Mouse (Mus musculus) erythroblast, embryonic 14.5 days (primary cell): ENCODE results near the gene Duoxa1. TPM values are rescaled to one million over a fixed set of nuclear protein-coding genes. Genes with fewer than 3 reads are reported as not detected.
"Not testable (repeated sequence)": the region's sequence is repeated elsewhere in the genome, so short reads cannot be mapped to it uniquely, and the experiment has no call there.

ENCODE experiments used
- H3K27me3 ChIP-seq: 2 replicates; pipeline ENCODE4 v1.6.1; 2012; ENCODE audit warnings: inconsistent platforms; ENCODE audit not compliant: control insufficient read depth
- H3K36me3 ChIP-seq: 2 replicates; pipeline ENCODE4 v1.6.1; 2012; ENCODE audit warnings: mild to moderate bottlenecking, inconsistent platforms; ENCODE audit not compliant: control insufficient read depth
- H3K4me1 ChIP-seq: 2 replicates; pipeline ENCODE4 v1.6.1; 2012; ENCODE audit warnings: inconsistent platforms; ENCODE audit not compliant: control insufficient read depth
- H3K4me3 ChIP-seq: replicated peaks from 2 replicates; pipeline ENCODE3; 2012; ENCODE audit warnings: moderate library complexity, mild to moderate bottlenecking, inconsistent platforms
- H3K9me3 ChIP-seq: 2 replicates; pipeline ENCODE4 v1.6.1; 2012; ENCODE audit warnings: low read length, inconsistent platforms, mixed read lengths; ENCODE audit not compliant: control insufficient read depth
- GATA1 ChIP-seq: IDR thresholded peaks from 2 replicates; pipeline ENCODE4 v1.6.1; 2012; ENCODE audit warnings: low read length, inconsistent platforms, mixed read lengths
- TAL1 ChIP-seq: IDR thresholded peaks from 3 replicates; pipeline ENCODE4 v1.6.1; 2012; ENCODE audit warnings: low read length, inconsistent platforms, mixed read lengths
- polyA plus RNA-seq: library from polyadenylated mRNA; stranded (reverse); fragments of >175 nt; gene quantifications from 2 replicates; pipeline ENCODE4 v1.2.3, GENCODE M21; 2012

The Duoxa1 gene
- polyA plus RNA-seq, 1 experiment, result not detected

DNA sequence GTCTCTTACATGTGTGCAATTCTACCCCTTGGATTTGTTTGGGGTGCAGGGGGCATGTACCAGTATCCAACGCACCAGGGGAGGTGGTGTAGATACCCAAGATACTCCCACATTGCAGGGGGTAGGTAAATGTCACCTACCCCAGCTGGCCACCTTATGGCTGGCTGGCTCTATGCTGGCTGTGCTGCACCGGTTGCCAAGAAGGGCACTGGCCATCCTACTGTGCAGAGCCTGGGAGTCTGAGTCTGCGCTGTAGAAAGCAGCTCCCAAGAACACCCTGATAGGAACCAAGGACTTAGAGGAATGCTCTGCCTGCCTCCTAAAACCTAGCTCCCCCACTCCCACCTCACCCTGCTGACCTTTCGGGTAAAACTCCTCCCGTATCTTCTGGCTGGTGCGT, 39.5 kb upstream of the Duoxa1 start:
- Histone ChIP-seq H3K4me3 (no peak overlapping the region), H3K9me3 (no peaks in the 10 kb centered on the region), H3K4me1 (peaks cover 30% of the 10 kb centered on the region), H3K36me3 (peaks cover 62% of the 10 kb centered on the region), H3K27me3 (no peaks in the 10 kb centered on the region)
- TF ChIP-seq GATA1 (no peak), TAL1 (no peak)

DNA sequence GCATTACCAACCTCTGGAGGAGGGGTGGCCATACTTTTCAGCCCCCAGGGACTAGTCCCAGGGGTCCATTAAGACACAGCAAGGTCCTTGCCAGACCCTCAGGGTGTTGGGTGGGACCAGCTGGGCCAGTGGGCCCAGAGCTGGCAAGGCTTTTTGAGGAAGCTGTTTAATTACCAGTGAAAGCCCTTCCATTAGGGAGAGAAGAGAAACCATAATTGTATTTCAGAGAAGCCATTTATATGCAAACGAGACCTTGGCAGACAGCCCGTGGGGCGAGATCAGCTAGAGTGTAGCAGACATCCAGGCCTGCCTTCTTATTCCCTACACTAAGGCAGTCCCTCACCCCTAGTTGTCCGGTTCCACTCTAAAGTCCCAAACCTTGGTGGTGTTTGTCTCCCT, 38.4 kb upstream of the Duoxa1 start:
- H3K36me3 ChIP-seq, result peaks cover 52% of the 10 kb centered on the region
- H3K4me1 ChIP-seq, result peaks cover 34% of the 10 kb centered on the region
- H3K4me3 ChIP-seq, result no peak overlapping the region
- H3K27me3 ChIP-seq, result peaks cover 4% of the 10 kb centered on the region; the same call in 1 of the 2 replicates
- TF ChIP-seq GATA1, result no peak
- TF ChIP-seq TAL1, result no peak
- H3K9me3 ChIP-seq, result no peaks in the 10 kb centered on the region

DNA sequence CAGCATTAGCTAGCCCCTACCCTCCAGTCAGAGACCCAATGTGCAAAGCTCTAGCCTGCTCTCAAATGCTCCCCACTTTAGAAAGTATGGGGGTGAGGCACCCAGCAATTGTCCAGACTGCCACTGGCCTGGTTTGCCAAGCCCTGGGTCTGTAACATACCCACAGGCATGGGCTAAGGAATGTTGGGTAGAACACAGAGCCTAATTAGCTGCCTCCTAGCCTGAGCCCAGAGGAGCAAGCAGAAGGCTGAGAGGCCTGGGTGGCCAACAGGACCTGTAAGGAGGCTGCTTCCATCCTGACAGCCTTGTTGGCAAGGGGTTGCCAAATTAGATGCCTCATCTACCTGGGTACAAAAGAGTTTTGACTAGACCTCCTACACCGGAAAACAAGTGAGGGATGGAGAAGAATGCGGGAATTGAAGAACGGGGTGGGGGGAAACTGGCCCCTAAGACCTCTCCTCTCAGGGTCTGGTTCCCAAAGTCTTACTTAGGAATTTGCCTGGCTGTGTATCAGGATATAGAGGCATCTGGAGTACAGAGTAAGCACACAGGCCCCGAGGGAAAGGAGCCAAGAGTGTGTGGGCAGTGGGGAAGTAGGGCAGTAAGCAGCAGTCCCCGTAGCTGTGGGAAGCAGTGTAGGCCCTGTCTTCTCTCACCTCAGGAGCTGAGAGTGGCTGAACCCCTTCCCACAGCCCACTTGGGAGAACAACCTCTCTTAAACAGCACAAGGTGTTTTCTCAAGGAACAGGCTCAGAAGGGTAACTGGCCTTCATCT, 37.8 kb upstream of the Duoxa1 start:
- H3K4me3 ChIP-seq, result no peak overlapping the region
- H3K4me1 ChIP-seq, result peaks cover 34% of the 10 kb centered on the region
- H3K36me3 ChIP-seq, result peaks cover 46% of the 10 kb centered on the region
- H3K27me3 ChIP-seq, result peaks cover 4% of the 10 kb centered on the region; the same call in 1 of the 2 replicates
- no peaks in the 10 kb centered on the region for H3K9me3 ChIP-seq
- no peak for TF ChIP-seq TAL1
- TF ChIP-seq GATA1, result no peak

DNA sequence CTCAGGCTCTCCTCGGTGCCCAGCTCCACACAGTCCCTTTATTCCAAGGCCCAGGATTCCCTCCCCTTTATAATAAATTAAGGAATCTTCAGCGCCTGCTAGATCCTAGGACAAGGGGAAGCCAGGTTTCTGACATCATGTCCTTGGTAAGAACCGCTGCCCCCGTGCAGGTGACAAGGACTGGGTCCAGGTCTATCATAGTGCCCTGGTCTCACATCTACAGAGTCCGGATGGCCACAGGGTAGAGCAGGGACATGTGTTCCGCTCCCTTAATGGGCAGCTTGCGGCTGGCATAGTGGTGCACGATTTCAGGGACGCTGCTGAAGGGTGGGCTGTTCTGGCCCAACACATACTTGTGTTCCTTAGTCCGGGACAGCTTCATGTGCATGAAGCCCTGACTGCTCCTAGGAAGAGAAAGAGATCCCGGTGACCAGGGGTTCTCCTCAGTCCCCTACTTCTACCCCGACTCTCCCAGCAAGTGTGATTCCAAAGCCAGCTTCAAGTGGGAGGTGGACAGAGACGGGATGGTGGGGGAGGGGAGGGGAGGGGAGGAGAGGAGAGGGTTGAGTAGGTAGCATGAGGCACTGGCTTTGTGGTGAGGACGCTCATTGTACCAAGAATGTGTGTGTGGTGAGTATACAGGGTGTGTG, 35.7 kb upstream of the Duoxa1 start:
- Histone ChIP-seq H3K4me1 (peaks cover 32% of the 10 kb centered on the region), H3K36me3 (peaks cover 31% of the 10 kb centered on the region), H3K9me3 (no peaks in the 10 kb centered on the region), H3K27me3 (peaks cover 4% of the 10 kb centered on the region; the same call in 1 of the 2 replicates), H3K4me3 (peak overlapping the region; percentile 80)
- no peak for TF ChIP-seq TAL1
- no peak for TF ChIP-seq GATA1

DNA sequence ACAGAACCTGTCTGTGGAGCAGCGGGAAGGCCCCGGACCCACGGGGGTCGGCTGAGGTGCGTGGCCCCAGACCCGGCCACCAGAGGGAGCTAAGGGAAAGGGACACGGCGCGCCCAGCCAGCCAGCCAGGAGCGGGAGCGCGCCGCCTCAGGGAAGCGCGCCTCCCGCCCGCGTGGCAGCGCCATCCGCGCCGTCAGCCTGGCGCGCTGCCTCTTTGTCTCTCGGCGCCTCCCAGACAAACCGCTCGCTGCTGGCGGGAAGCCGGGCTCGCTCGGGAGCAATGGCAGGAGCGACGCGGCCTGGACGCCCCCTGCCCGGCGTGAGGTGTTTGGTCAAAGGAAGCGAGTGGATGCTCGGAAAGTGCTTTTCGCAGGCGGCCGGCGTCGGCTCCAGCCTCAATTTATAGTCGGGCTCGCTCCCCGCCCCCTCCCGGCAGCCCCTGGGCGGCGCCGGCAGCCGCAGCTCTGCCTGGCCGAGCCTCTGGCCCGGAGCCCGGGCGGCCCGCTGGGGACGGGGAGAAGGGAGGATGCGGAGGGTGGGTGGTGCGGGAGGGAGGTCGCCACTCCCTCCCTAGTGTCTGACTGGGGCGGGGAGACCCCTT, 35.1 kb upstream of the Duoxa1 start:
- TF ChIP-seq TAL1 (no peak), GATA1 (no peak)
- Histone ChIP-seq H3K27me3 (peaks cover 4% of the 10 kb centered on the region; the same call in 1 of the 2 replicates), H3K9me3 (no peaks in the 10 kb centered on the region), H3K4me1 (peaks cover 32% of the 10 kb centered on the region), H3K4me3 (peak overlapping the region; percentile 80), H3K36me3 (peaks cover 24% of the 10 kb centered on the region)

DNA sequence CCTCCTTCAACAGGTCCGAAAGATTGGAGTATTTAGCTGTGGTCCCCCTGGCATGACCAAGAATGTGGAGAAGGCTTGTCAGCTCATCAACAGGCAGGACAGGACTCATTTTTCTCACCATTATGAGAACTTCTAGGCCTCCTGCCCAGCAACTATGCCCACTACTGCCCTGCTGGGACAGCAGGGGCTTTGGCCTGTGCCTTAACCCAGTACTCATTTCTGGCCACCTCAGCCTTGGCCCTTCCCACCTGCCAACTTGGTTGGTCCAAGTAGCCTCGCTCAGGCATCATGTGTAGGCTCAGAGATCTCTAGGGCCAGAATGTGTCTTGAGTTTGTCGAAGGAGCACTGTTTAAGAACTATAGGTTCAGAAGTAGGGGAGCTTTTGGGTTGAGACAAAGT, 33.7 kb upstream of the Duoxa1 start:
- Histone ChIP-seq H3K4me3 (no peak overlapping the region), H3K9me3 (no peaks in the 10 kb centered on the region), H3K27me3 (peaks cover 4% of the 10 kb centered on the region; the same call in 1 of the 2 replicates), H3K4me1 (peaks cover 32% of the 10 kb centered on the region), H3K36me3 (peaks cover 18% of the 10 kb centered on the region)
- TF ChIP-seq GATA1, result no peak
- no peak for TF ChIP-seq TAL1

DNA sequence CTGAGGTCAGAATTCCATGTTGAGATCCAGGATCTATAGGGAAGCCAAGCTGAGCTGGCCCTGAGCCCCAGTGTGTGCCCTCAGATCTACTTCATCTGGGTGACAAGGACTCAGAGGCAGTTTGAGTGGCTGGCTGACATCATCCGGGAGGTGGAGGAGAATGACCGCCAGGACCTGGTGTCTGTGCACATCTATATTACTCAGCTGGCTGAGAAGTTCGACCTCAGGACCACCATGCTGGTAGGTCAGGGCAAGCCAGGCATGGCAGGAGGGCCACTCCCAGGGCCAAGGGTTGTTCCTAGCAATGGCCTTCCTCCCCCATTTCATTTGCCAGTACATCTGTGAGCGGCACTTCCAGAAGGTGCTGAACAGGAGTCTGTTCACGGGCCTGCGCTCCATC, 32.6 kb upstream of the Duoxa1 start:
- H3K4me1 ChIP-seq, result peaks cover 32% of the 10 kb centered on the region
- H3K36me3 ChIP-seq, H3K9me3 ChIP-seq, H3K27me3 ChIP-seq, H3K4me3 ChIP-seq: not testable (repeated sequence)

DNA sequence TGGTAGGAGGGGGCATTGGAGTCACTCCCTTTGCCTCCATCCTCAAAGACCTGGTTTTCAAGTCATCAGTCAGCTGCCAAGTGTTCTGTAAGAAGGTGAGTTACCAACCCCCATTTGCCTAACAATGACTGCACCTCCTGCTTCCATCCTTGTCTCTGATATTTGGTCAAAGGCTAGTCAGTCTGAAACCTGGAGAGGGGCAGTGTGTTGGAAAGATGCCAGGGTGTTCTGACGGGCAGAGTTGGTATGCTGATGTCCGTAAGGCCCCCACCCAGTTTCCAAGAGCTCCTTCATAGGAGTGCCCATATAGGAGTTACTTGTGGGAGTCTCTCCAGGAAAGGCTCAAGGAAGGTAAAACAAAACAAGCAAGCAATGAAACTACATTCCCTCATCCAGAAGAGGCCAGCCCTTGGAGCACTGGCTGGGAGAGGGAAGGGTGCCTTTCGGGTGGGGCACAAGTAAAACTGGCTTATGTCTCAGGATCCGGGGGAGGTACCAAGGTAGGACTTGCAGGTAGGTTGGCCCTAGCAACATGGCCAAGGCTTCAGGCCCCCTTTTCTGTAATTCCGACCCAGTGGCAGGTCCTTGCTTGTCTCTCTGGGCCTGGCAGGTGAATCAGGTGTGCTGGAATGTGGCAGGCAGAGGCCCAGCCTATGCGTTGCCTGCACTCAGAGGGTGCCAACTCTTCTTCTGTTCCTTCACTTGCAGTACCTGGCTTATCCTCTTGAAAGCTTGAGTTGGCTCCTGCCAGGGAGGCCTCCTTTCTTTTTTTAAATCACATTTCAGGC, 31.8 kb upstream of the Duoxa1 start:
- Histone ChIP-seq H3K36me3 (peaks cover 3% of the 10 kb centered on the region), H3K27me3 (peaks cover 4% of the 10 kb centered on the region)
- TF ChIP-seq TAL1 (no peak), GATA1 (no peak)

More for the DNA sequence above, 31.8 kb upstream of the Duoxa1 start:
- Histone ChIP-seq H3K9me3 (no peaks in the 10 kb centered on the region), H3K4me1 (peaks cover 27% of the 10 kb centered on the region), H3K4me3 (no peak overlapping the region)
